Mouse (Mus musculus) CH12.LX (cell line): ENCODE results near the gene Ahnak. TPM values are rescaled to one million over a fixed set of nuclear protein-coding genes. Genes with fewer than 3 reads are reported as not detected.

ENCODE experiments used
- DNase-seq: peaks from one replicate; pipeline ENCODE4 v3.0.0-alpha.2; 2013; ENCODE audit errors: extremely low read depth
- H3K27ac ChIP-seq: 2 replicates; pipeline ENCODE4 v1.5.1; 2012; ENCODE audit warnings: low read depth, mild to moderate bottlenecking, control low read depth, moderate library complexity; ENCODE audit not compliant: insufficient read depth
- H3K27me3 ChIP-seq: replicated peaks from 2 replicates; pipeline ENCODE3; 2012; ENCODE audit warnings: inconsistent platforms
- H3K36me3 ChIP-seq, 2 experiments: replicated peaks in 1 of 2; 2 replicates each; pipeline versions ENCODE3 to v1.6.1; 2012; ENCODE audit warnings: inconsistent platforms in 1 of 2, low read length in 1 of 2, mild to moderate bottlenecking in 1 of 2, mixed read lengths in 1 of 2, moderate library complexity in 1 of 2; ENCODE audit not compliant: control insufficient read depth in 1 of 2, insufficient read depth in 1 of 2
- H3K4me1 ChIP-seq, 2 experiments: 2 replicates each; pipeline ENCODE4 v1.6.1; 2012; ENCODE audit warnings: inconsistent platforms in 1 of 2, moderate library complexity in 1 of 2; ENCODE audit not compliant: insufficient read depth in 2 of 2, control insufficient read depth in 1 of 2
- H3K4me2 ChIP-seq: 2 replicates; pipeline ENCODE4 v1.6.1; 2012; ENCODE audit warnings: low read depth, mild to moderate bottlenecking, control low read depth; ENCODE audit not compliant: poor library complexity, insufficient read depth, severe bottlenecking
- H3K4me3 ChIP-seq, 3 experiments: fragments of 150-350 bp in 1 of 3; sonication (generic) in 1 of 3; replicated peaks in 1 of 3; 2 replicates each; pipeline versions ENCODE3 to v1.5.1; 2011 to 2012; ENCODE audit warnings: low read depth in 2 of 3, low read length in 2 of 3, mild to moderate bottlenecking in 2 of 3, moderate library complexity in 2 of 3, control low read depth in 1 of 3, improper control_type of control experiment in 1 of 3, inconsistent platforms in 1 of 3, mixed read lengths in 1 of 3; ENCODE audit not compliant: poor library complexity in 1 of 3
- H3K79me2 ChIP-seq: replicated peaks from 2 replicates; pipeline ENCODE4 v1.6.1; 2012; ENCODE audit warnings: mild to moderate bottlenecking, moderate library complexity; ENCODE audit not compliant: control insufficient read depth, poor library complexity, insufficient read depth, severe bottlenecking; ENCODE audit errors: extremely low read depth
- H3K9ac ChIP-seq: 2 replicates; pipeline ENCODE4 v1.6.1; 2012; ENCODE audit warnings: low read depth, mild to moderate bottlenecking, control low read depth, moderate library complexity; ENCODE audit not compliant: insufficient read depth
- H3K9me3 ChIP-seq: replicated peaks from 2 replicates; pipeline ENCODE3; 2012; ENCODE audit warnings: low read length, inconsistent platforms, mixed read lengths
- BHLHE40 ChIP-seq: IDR thresholded peaks from 2 replicates; pipeline ENCODE4 v1.6.1; 2011; ENCODE audit warnings: mild to moderate bottlenecking, low read depth, low read length, improper control_type of control experiment
- CHD1 ChIP-seq: IDR thresholded peaks from 2 replicates; pipeline ENCODE4 v1.6.1; 2012; ENCODE audit warnings: low read depth, low read length, improper control_type of control experiment, inconsistent platforms
- CHD2 ChIP-seq: IDR thresholded peaks from 2 replicates; pipeline ENCODE4 v1.6.1; 2011; ENCODE audit warnings: low read length, improper control_type of control experiment
- CTCF ChIP-seq, 2 experiments: IDR thresholded peaks in 1 of 2; conservative IDR thresholded peaks in 1 of 2; 2 replicates each; pipeline ENCODE4 v1.5.1; 2011 to 2012; ENCODE audit warnings: low read depth in 2 of 2, low read length in 2 of 2, improper control_type of control experiment in 1 of 2, inconsistent platforms in 1 of 2, mild to moderate bottlenecking in 1 of 2, moderate library complexity in 1 of 2
- ELF1 ChIP-seq: IDR thresholded peaks from 2 replicates; pipeline ENCODE4 v1.6.1; 2014; ENCODE audit warnings: low read depth, mild to moderate bottlenecking, inconsistent platforms, low read length, improper control_type of control experiment
- GABPA ChIP-seq: IDR thresholded peaks from 2 replicates; pipeline ENCODE4 v1.6.1; 2012; ENCODE audit warnings: low read depth, low read length, improper control_type of control experiment, inconsistent platforms; ENCODE audit not compliant: insufficient replicate concordance
- HCFC1 ChIP-seq: IDR thresholded peaks from 2 replicates; pipeline ENCODE4 v1.6.1; 2012; ENCODE audit warnings: low read depth, mild to moderate bottlenecking, inconsistent platforms, low read length, improper control_type of control experiment
- JUN ChIP-seq: IDR thresholded peaks from 2 replicates; pipeline ENCODE4 v1.6.1; 2011; ENCODE audit warnings: low read depth, mild to moderate bottlenecking, low read length, improper control_type of control experiment, moderate library complexity; ENCODE audit not compliant: insufficient read depth
- MAX ChIP-seq: IDR thresholded peaks from 2 replicates; pipeline ENCODE4 v1.6.1; 2011; ENCODE audit warnings: low read length, improper control_type of control experiment
- MAZ ChIP-seq: IDR thresholded peaks from 2 replicates; pipeline ENCODE4 v1.6.1; 2012; ENCODE audit warnings: low read depth, mild to moderate bottlenecking, inconsistent platforms, low read length, improper control_type of control experiment, moderate library complexity
- MEF2A ChIP-seq: IDR thresholded peaks from 2 replicates; pipeline ENCODE4 v1.6.1; 2014; ENCODE audit warnings: low read depth, mild to moderate bottlenecking, inconsistent platforms, low read length, improper control_type of control experiment, borderline replicate concordance
- NELFE ChIP-seq: IDR thresholded peaks from 2 replicates; pipeline ENCODE4 v1.6.1; 2011; ENCODE audit warnings: low read depth, low read length, improper control_type of control experiment
- NRF1 ChIP-seq: IDR thresholded peaks from 2 replicates; pipeline ENCODE4 v1.6.1; 2014; ENCODE audit warnings: low read depth, mild to moderate bottlenecking, inconsistent platforms, low read length, improper control_type of control experiment, moderate library complexity
- PAX5 ChIP-seq: IDR thresholded peaks from 2 replicates; pipeline ENCODE4 v1.6.1; 2012; ENCODE audit warnings: low read length, inconsistent platforms, mixed read lengths
- POLR2AphosphoS2 ChIP-seq: IDR thresholded peaks from 2 replicates; pipeline ENCODE4 v1.6.1; 2011; ENCODE audit warnings: low read depth, low read length, improper control_type of control experiment
- RAD21 ChIP-seq: IDR thresholded peaks from 2 replicates; pipeline ENCODE4 v1.6.1; 2011; ENCODE audit warnings: low read depth, mild to moderate bottlenecking, low read length, improper control_type of control experiment, moderate library complexity
- RCOR1 ChIP-seq: conservative IDR thresholded peaks from 2 replicates; pipeline ENCODE4 v1.6.1; 2012; ENCODE audit warnings: low read depth, mild to moderate bottlenecking, inconsistent platforms, low read length, improper control_type of control experiment
- SIN3A ChIP-seq: IDR thresholded peaks from 2 replicates; pipeline ENCODE4 v1.6.1; 2012; ENCODE audit warnings: low read length, improper control_type of control experiment, inconsistent platforms
- SMC3 ChIP-seq: IDR thresholded peaks from 2 replicates; pipeline ENCODE4 v1.6.1; 2011; ENCODE audit warnings: low read depth, low read length, improper control_type of control experiment
- TBP ChIP-seq: conservative IDR thresholded peaks from 2 replicates; pipeline ENCODE4 v1.6.1; 2011; ENCODE audit warnings: low read depth, low read length, improper control_type of control experiment
- TCF12 ChIP-seq: IDR thresholded peaks from 2 replicates; pipeline ENCODE4 v1.6.1; 2014; ENCODE audit warnings: low read depth, mild to moderate bottlenecking, inconsistent platforms, low read length, improper control_type of control experiment
- USF1 ChIP-seq: IDR thresholded peaks from 2 replicates; pipeline ENCODE4 v1.6.1; 2014; ENCODE audit warnings: low read depth, mild to moderate bottlenecking, inconsistent platforms, low read length, improper control_type of control experiment
- ZC3H11A ChIP-seq: IDR thresholded peaks from 2 replicates; pipeline ENCODE4 v1.6.1; 2012; ENCODE audit warnings: low read depth, mild to moderate bottlenecking, inconsistent platforms, low read length, improper control_type of control experiment
- ZKSCAN1 ChIP-seq: IDR thresholded peaks from 2 replicates; pipeline ENCODE4 v1.6.1; 2012; ENCODE audit warnings: low read depth, inconsistent platforms, low read length, improper control_type of control experiment, borderline replicate concordance
- ZNF384 ChIP-seq: IDR thresholded peaks from 2 replicates; pipeline ENCODE4 v1.6.1; 2012; ENCODE audit warnings: low read depth, low read length, improper control_type of control experiment, inconsistent platforms
- dilution Hi-C: fragments of 300-500 bp; cut with MboI; formaldehyde crosslinking; loops from 2 replicates; pipeline ENCODE4 v1.14.3; 2020; ENCODE audit warnings: low sequenced_read_pairs; ENCODE audit not compliant: extremely low pct_unique_long_range_greater_than_20kb, extremely low pct_ligation_motif_present
- in situ Hi-C: fragments of 300-500 bp; cut with MboI; formaldehyde crosslinking; loops from 3 replicates; pipeline ENCODE4 v1.14.3; 2019; ENCODE audit warnings: low sequenced_read_pairs, low pct_ligation_motif_present, low pct_unique_long_range_greater_than_20kb, mixed read lengths
- polyA plus RNA-seq: library from polyadenylated mRNA; unstranded; fragments of >175 nt; gene quantifications from 2 replicates; pipeline ENCODE4 v1.2.1, GENCODE M21; 2012; ENCODE audit warnings: low read depth; ENCODE audit not compliant: insufficient read length
- total RNA-seq, 2 experiments: library from RNA; depleted of rRNA; stranded (reverse); fragments of 300-350 nt in 1 of 2; fragments of >200 nt in 1 of 2; gene quantifications; 2 replicates each; pipeline ENCODE4 v1.2.3; 2012 to 2014

The Ahnak gene
- total and polyA plus RNA-seq, 3 experiments: 1.7 to 21.7 (median 1.8) TPM

- Histone ChIP-seq H3K27ac (no peak overlapping the region), H3K4me3 (no peak overlapping the region), H3K36me3 (no peaks in the 10 kb centered on the region), H3K9ac (no peak overlapping the region), H3K27me3 (no peaks in the 10 kb centered on the region), H3K79me2 (no peaks in the 10 kb centered on the region), H3K4me1 (peaks cover 0 to 4% of the 10 kb centered on the region in 2 experiments; a peak in 1 of 4 replicates), H3K9me3 (no peaks in the 10 kb centered on the region), H3K4me2 (no peak overlapping the region)
- DNase-seq: no peak
- in situ Hi-C loops (no loop called here), dilution Hi-C loops (no loop called here)
- TF ChIP-seq SIN3A (no peak), HCFC1 (no peak), ELF1 (no peak), TCF12 (no peak), BHLHE40 (no peak), RCOR1 (no peak), TBP (no peak), NELFE (no peak), GABPA (no peak)
These were observed 40.7 kb downstream of the Ahnak start for GRCm38 (mm10) chr19:9029640-9030262.

GRCm38 (mm10) chr19:9032502-9033129, 43.5 kb downstream of the Ahnak start:
- in situ Hi-C loops: no loop called here
- H3K4me2 ChIP-seq: no peak overlapping the region
- no peaks in the 10 kb centered on the region for H3K79me2 ChIP-seq

More at GRCm38 (mm10) chr19:9032502-9033129, 43.5 kb downstream of the Ahnak start:
- Histone ChIP-seq H3K27me3 (no peaks in the 10 kb centered on the region), H3K9me3 (no peaks in the 10 kb centered on the region), H3K27ac (no peak overlapping the region), H3K4me1 (peaks cover 0 to 12% of the 10 kb centered on the region in 2 experiments; a peak in 2 of 4 replicates), H3K4me3 (no peak overlapping the region), H3K36me3 (no peaks in the 10 kb centered on the region), H3K9ac (no peak overlapping the region)
- no peak for TF ChIP-seq CTCF (conservative IDR thresholded peaks at IDR 0.05 in 1 of 2, IDR thresholded peaks at IDR 0.05 in 1 of 2; ENCODE audit: low read depth in 2 of 2, low read length in 2 of 2)
- TF ChIP-seq CHD2: no peak
- no peak for TF ChIP-seq HCFC1
- TF ChIP-seq JUN: no peak
- TF ChIP-seq USF1: no peak
- TF ChIP-seq POLR2AphosphoS2: no peak
- TF ChIP-seq NRF1: no peak
- TF ChIP-seq MAZ: no peak
- TF ChIP-seq PAX5: no peak
- TF ChIP-seq ZC3H11A: no peak
- no peak for TF ChIP-seq ZKSCAN1
- no peak for TF ChIP-seq ZNF384
- no peak for TF ChIP-seq MAX
- no peak for TF ChIP-seq ELF1
- no peak for TF ChIP-seq RAD21
- no peak for TF ChIP-seq SMC3
- TF ChIP-seq MEF2A: no peak
- no peak for TF ChIP-seq NELFE
- no peak for TF ChIP-seq CHD1
- dilution Hi-C loops: no loop called here
- DNase-seq: no peak
